32 mouse cellular contexts compared by ENCODE assay signal in the genomic region with DNA sequence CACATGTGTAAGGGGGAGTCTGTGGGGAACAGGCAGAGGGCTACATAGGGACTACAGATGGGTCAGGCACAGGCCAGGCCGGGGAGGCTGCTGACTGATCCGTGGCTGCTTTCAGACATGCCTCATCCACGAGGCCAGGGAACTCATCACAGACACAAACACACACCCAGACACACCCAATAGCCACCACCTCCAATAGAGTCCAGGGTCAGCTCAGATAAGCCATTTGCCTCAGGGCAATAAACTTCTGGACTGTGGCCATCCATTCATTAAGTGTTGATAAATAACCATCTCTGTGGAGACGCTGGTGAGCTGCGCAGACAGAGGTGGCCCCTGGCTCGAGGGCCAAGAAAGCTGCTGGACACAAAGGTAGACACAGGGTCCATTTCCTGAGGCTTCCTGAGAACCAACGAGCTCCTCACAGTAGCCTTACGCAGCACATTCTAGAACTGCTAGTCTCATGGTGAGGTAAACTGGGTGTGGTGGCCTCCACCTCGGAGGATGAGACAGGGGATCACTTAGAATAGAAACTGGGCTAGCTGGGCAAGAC. TPM values are rescaled to one million over a fixed set of nuclear protein-coding genes. Genes with fewer than 3 reads are reported as not detected.
DNase-seq lines count a peak whose midpoint lies in the region; ATAC-seq and TF ChIP-seq lines count a peak whose summit lies in the region.
"Had no signal": no experiment of that assay in that cellular context is flagged by ENCODE, and none has a peak within 500 bp of the region (broad histone marks: within the 10 kb centered on the region; RNA-seq: fewer than 3 reads in every experiment).

No protein-coding gene starts in this region.

- peak overlapping the region; percentile 38 for H3K4me3 ChIP-seq in testis, adult 2 months (ENCODE audit: control insufficient read depth, low read depth, low read length)
- H3K4me3 ChIP-seq in intestine, embryonic 15.5 days (replicated peaks), result no peak overlapping the region
- H3K4me3 ChIP-seq in stomach, postnatal 0 days (ENCODE audit: low read depth, low read length), result no peak overlapping the region
- H3K4me3 ChIP-seq: embryonic facial prominence, embryonic 10.5 days; embryonic facial prominence, embryonic 13.5 days; erythroblast, embryonic 14.5 days; forebrain, embryonic 12.5 days; forebrain, embryonic 15.5 days; heart, adult 2 months; heart, embryonic 10.5 days; heart, embryonic 13.5 days had no signal

- 30% methylated on average over 9 of the region's 9 CpGs for WGBS in intestine, embryonic 15.5 days
- WGBS in stomach, postnatal 0 days, result 50% methylated on average over 9 of the region's 9 CpGs

- H3K4me2 ChIP-seq in intestine, embryonic 15.5 days (replicated peaks), result 0 out of 2 replicates have a peak overlapping the region, but pooled peaks have one; percentile 22
- H3K4me2 ChIP-seq in stomach, postnatal 0 days (replicated peaks; ENCODE audit: low read depth), result no peak overlapping the region
- H3K4me2 ChIP-seq: embryonic facial prominence, embryonic 13.5 days; forebrain, embryonic 12.5 days; forebrain, embryonic 15.5 days; heart, embryonic 13.5 days; hindbrain, embryonic 14.5 days had no signal

- H3K9me3 ChIP-seq in intestine, embryonic 15.5 days, result no peaks in the 10 kb centered on the region
- H3K9me3 ChIP-seq in stomach, postnatal 0 days (ENCODE audit: control insufficient read depth, low read length), result no peaks in the 10 kb centered on the region
- H3K9me3 ChIP-seq: embryonic facial prominence, embryonic 10.5 days; embryonic facial prominence, embryonic 13.5 days; forebrain, embryonic 12.5 days; forebrain, embryonic 15.5 days; heart, embryonic 10.5 days; heart, embryonic 13.5 days had no signal

- H3K27me3 ChIP-seq in testis, adult 2 months (ENCODE audit: control insufficient read depth, insufficient read depth, low read length), result no peaks in the 10 kb centered on the region
- H3K27me3 ChIP-seq in intestine, embryonic 15.5 days (replicated peaks), result no peaks in the 10 kb centered on the region
- no peaks in the 10 kb centered on the region for H3K27me3 ChIP-seq in stomach, postnatal 0 days (ENCODE audit: control insufficient read depth, insufficient read depth, low read length)
- H3K27me3 ChIP-seq: embryonic facial prominence, embryonic 13.5 days; forebrain, embryonic 12.5 days; forebrain, embryonic 15.5 days; heart, embryonic 13.5 days had no signal

- no peak for TF ChIP-seq EP300 in stomach, postnatal 0 days (optimal IDR thresholded peaks at IDR 0.05)

- H3K36me3 ChIP-seq in testis, adult 2 months (ENCODE audit: control insufficient read depth, insufficient read depth, low read length), result no peaks in the 10 kb centered on the region
- H3K36me3 ChIP-seq in intestine, embryonic 15.5 days, result no peaks in the 10 kb centered on the region
- no peaks in the 10 kb centered on the region; the same call in 1 of the 2 replicates for H3K36me3 ChIP-seq in stomach, postnatal 0 days (ENCODE audit: control insufficient read depth, insufficient read depth, low read length)
- H3K36me3 ChIP-seq: embryonic facial prominence, embryonic 10.5 days; embryonic facial prominence, embryonic 13.5 days; forebrain, embryonic 12.5 days; forebrain, embryonic 15.5 days; heart, embryonic 10.5 days; heart, embryonic 13.5 days had no signal

- TF ChIP-seq CTCF in testis, adult 2 months (IDR thresholded peaks at IDR 0.05; ENCODE audit: control insufficient read depth, insufficient read depth, insufficient replicate concordance, low read depth, low read length), result no peak
- TF ChIP-seq CTCF in stomach, postnatal 0 days (IDR thresholded peaks at IDR 0.05; ENCODE audit: low read depth), result no peak

- no peak for TF ChIP-seq POLR2A in testis, adult 2 months (IDR thresholded peaks at IDR 0.05; ENCODE audit: control insufficient read depth, low read depth, low read length)

- H3K27ac ChIP-seq in testis, adult 2 months (ENCODE audit: control insufficient read depth, insufficient read depth, low read depth, low read length), result no peak overlapping the region
- 0 out of 2 replicates have a peak overlapping the region, but pooled peaks have one; percentile 17 for H3K27ac ChIP-seq in intestine, embryonic 15.5 days
- no peak overlapping the region for H3K27ac ChIP-seq in stomach, postnatal 0 days (replicated peaks)
- H3K27ac ChIP-seq: embryonic facial prominence, embryonic 10.5 days; embryonic facial prominence, embryonic 13.5 days; forebrain, embryonic 12.5 days; heart, adult 2 months; heart, embryonic 10.5 days; heart, embryonic 13.5 days; hindbrain, embryonic 14.5 days had no signal

- no peak overlapping the region for H3K9ac ChIP-seq in intestine, embryonic 15.5 days
- no peak overlapping the region for H3K9ac ChIP-seq in stomach, postnatal 0 days (ENCODE audit: low read length)
- H3K9ac ChIP-seq: embryonic facial prominence, embryonic 13.5 days; forebrain, embryonic 12.5 days; forebrain, embryonic 15.5 days; heart, embryonic 13.5 days; hindbrain, embryonic 14.5 days had no signal

- peak; percentile 79 for ATAC-seq in intestine, embryonic 15.5 days
- ATAC-seq in megakaryocyte progenitor cell, adult 5-6 weeks (replicated peaks; ENCODE audit: poor library complexity), result 0 out of 2 replicates have a peak, but pooled peaks have one; percentile 6
- ATAC-seq in stomach, postnatal 0 days (ENCODE audit: low FRiP score, low TSS enrichment), result peak; percentile 28; the same call in 1 of the 2 replicates
- ATAC-seq: forebrain, embryonic 15.5 days had no signal

- DNase-seq in testis, postnatal 14 days (ENCODE audit: low spot score), result no peak
- DNase-seq in stomach, postnatal 0 days (ENCODE audit: low spot score), result no peak
- DNase-seq in retina, postnatal 1 day, result no peak
- DNase-seq in right cerebral cortex, postnatal 4 days, result no peak
- no peak for DNase-seq in layer of hippocampus, postnatal 25 days (ENCODE audit: extremely low spot score in 1 of 2, low spot score in 1 of 2)
- DNase-seq: adrenal gland, adult 2 months; adrenal gland, postnatal 25 days; cerebellum, adult 11-12 months; cerebellum, adult 8-10 months; cerebellum, postnatal 10 days; cerebellum, postnatal 36 days; embryo, embryonic 11 days; gastrocnemius, postnatal 10 days; gastrocnemius, postnatal 36 days; heart, adult 2 months; heart, postnatal 14 days; heart, postnatal 4 days had no signal

- H3K4me1 ChIP-seq in testis, adult 2 months (ENCODE audit: control insufficient read depth, insufficient read depth, low read length), result no peaks in the 10 kb centered on the region
- H3K4me1 ChIP-seq in intestine, embryonic 15.5 days (replicated peaks), result peaks cover 30% of the 10 kb centered on the region
- H3K4me1 ChIP-seq in stomach, postnatal 0 days (replicated peaks; ENCODE audit: control insufficient read depth, insufficient read depth), result 0 out of 2 replicates have a peak, but pooled peaks cover 3% of the 10 kb centered on the region

RNA-seq across cellular contexts. Expression of gene Edn2, which starts 9.5 kb away (rescaled TPM):
- not detected in 2 replicates for polyA plus RNA-seq in testis, adult 2 months (2012; rRNA removed)
- polyA plus RNA-seq in intestine, embryonic 15.5 days (2015; fragmentation: Nextera tagmentation; extraction: Ambion mirVana), result 5.1 and 5.2 TPM in 2 replicates
- not detected in 2 replicates for total RNA-seq in megakaryocyte progenitor cell, adult 5-6 weeks (2015)
- total RNA-seq in megakaryocyte progenitor cell, adult 5-6 weeks (2017), result 0.24 TPM in 1 of 2 replicates, not detected in the other
- polyA plus RNA-seq in stomach, postnatal 0 days (2015; fragmentation: Nextera tagmentation; extraction: Ambion mirVana), result 1.9 and 2.2 TPM in 2 replicates
- not detected for total RNA-seq in layer of hippocampus, postnatal 25 days (2021)
- total RNA-seq: adrenal gland, adult 2 months; adrenal gland, postnatal 25 days; gastrocnemius, adult 18-20 months; gastrocnemius, postnatal 10 days; gastrocnemius, postnatal 36 days; granulocyte monocyte progenitor cell, adult 5-6 weeks; heart, adult 2 months; heart, postnatal 14 days; heart, postnatal 4 days had no signal
- polyA plus RNA-seq: adrenal gland, adult 2 months; brain, embryonic 14.5 days; embryonic facial prominence, embryonic 10.5 days; erythroblast, embryonic 14.5 days; forebrain, embryonic 12.5 days; hindbrain, embryonic 11.5 days; hindbrain, embryonic 14.5 days had no signal

Comparison
In these comparisons a context has a peak if more than half of its experiments do, and no peak if none do; other contexts are left out.
1. ATAC-seq: peak in every context shown above with its lines; median percentile 79 in intestine, embryonic 15.5 days; 28 in stomach, postnatal 0 days; 6 in megakaryocyte progenitor cell, adult 5-6 weeks.